Mouse (Mus musculus) thymus, adult 2 months (tissue): ENCODE measurements around the gene Gm20605.

Experiments
- CTCF ChIP-seq: fragments of 200-500 bp; IDR thresholded peaks from 2 replicates; pipeline ENCODE4 v1.5.1; 2012; ENCODE audit warnings: mild to moderate bottlenecking, control low read depth, low read length, moderate library complexity, borderline replicate concordance; ENCODE audit not compliant: control insufficient read depth, poor library complexity, insufficient read depth; ENCODE audit errors: extremely low read depth
- POLR2A ChIP-seq: fragments of 200-500 bp; IDR thresholded peaks from 2 replicates; pipeline ENCODE4 v1.6.1; 2012; ENCODE audit warnings: mild to moderate bottlenecking, low read length, control low read depth, moderate library complexity; ENCODE audit not compliant: control insufficient read depth, poor library complexity, insufficient read depth; ENCODE audit errors: extremely low read depth

- peak; percentile 59; the same call in 1 of the 2 replicates for TF ChIP-seq POLR2A
- no peak; the same call in 1 of the 2 replicates for TF ChIP-seq CTCF
These were observed 28.2 kb upstream of the Gm20605 start, which contains the start of gene Mospd3 for GRCm38 (mm10) chr5:137600619-137601364.
